Comparison of ENCODE assay signal across 25 mouse cellular contexts in the genomic region with DNA sequence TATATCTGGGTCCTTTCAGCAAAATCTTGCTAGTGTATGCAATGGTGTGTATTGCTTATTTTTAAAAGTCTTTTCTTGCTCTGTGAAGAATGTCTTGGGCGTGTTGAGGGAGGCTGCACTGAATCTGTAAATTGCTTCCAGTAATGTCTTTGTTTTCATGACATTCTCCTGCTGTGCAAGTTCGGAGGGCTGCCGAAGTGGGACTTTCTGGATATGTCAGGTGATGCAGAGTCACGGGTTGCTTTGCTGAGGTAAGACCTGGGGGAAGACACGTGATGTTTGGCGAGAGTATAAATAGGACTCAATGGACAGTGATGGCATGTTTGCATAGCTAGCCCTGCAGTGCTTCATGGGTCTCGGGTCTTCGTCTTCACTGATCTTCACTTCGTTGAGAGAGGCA.
DNase-seq lines count a peak whose midpoint lies in the region; ATAC-seq and TF ChIP-seq lines count a peak whose summit lies in the region.
"Had no signal": no experiment of that assay in that cellular context is flagged by ENCODE, and none has a peak within 500 bp of the region (broad histone marks: within the 10 kb centered on the region; RNA-seq: fewer than 3 reads in every experiment).

No protein-coding gene starts in this region.

- no peak for TF ChIP-seq RAD21 in CH12.LX (IDR thresholded peaks at IDR 0.05; ENCODE audit: low read depth, low read length)

- TF ChIP-seq EP300 in CH12.LX (IDR thresholded peaks at IDR 0.05; ENCODE audit: low read length): no peak

- H3K4me2 ChIP-seq in CH12.LX (ENCODE audit: insufficient read depth, low read depth, poor library complexity, severe bottlenecking): peak overlapping the region; percentile 41; the same call in 1 of the 2 replicates
- H3K4me2 ChIP-seq in heart, embryonic 12.5 days: no peak overlapping the region

- no peak for ATAC-seq in heart, embryonic 12.5 days (ENCODE audit: insufficient number of reproducible peaks, low FRiP score)
- ATAC-seq: activated CD4-positive, CD25-positive, alpha-beta regulatory T cell, adult 4 months; CD4-positive, CD25-positive, alpha-beta regulatory T cell, adult 4 months; Patski had no signal

- in situ Hi-C loops in CH12.LX (cut with MboI; ENCODE audit: low pct_ligation_motif_present, low pct_unique_long_range_greater_than_20kb, low sequenced_read_pairs): no loop called here

- DNase-seq in CH12.LX (ENCODE audit: extremely low read depth): no peak
- DNase-seq in ES-CJ7 (ENCODE audit: low read depth, low spot score): peak; percentile 45
- DNase-seq in R1 (ENCODE audit: low read depth, low spot score): peak; percentile 69
- DNase-seq in ZHBTc4 (ENCODE audit: low read depth, low spot score): peak; percentile 74
- DNase-seq in limb, embryonic 10.5 days (ENCODE audit: low spot score): no peak
- DNase-seq in left cerebral cortex, adult 11 months (ENCODE audit: low spot score): no peak
- DNase-seq in cerebellum, adult 8-10 months: no peak
- DNase-seq: adrenal gland, adult 2 months; adrenal gland, adult 8-10 months; adrenal gland, postnatal 10 days; adrenal gland, postnatal 14 days; adrenal gland, postnatal 25 days; adrenal gland, postnatal 36 days; B cell, adult 2 months; cerebellum, adult 11 months; cerebellum, adult 11-12 months; cerebellum, adult 18-20 months; cerebellum, adult 2 months; cerebellum, adult 9-10 months; cerebellum, adult 9-11 months had no signal

- no peak overlapping the region for H3K4me3 ChIP-seq in CH12.LX (replicated peaks in 1 of 3; ENCODE audit: low read depth in 2 of 3, low read length in 2 of 3, poor library complexity in 1 of 3)
- no peak overlapping the region for H3K4me3 ChIP-seq in limb, embryonic 10.5 days
- no peak overlapping the region for H3K4me3 ChIP-seq in heart, embryonic 12.5 days

- dilution Hi-C loops in CH12.LX (cut with MboI; ENCODE audit: extremely low pct_ligation_motif_present, extremely low pct_unique_long_range_greater_than_20kb, low sequenced_read_pairs): no loop called here

- no peak for TF ChIP-seq CTCF in CH12.LX (conservative IDR thresholded peaks at IDR 0.05 in 1 of 2, IDR thresholded peaks at IDR 0.05 in 1 of 2; ENCODE audit: low read depth in 2 of 2, low read length in 2 of 2)

- H3K9me3 ChIP-seq in CH12.LX (replicated peaks; ENCODE audit: low read length): no peaks in the 10 kb centered on the region
- H3K9me3 ChIP-seq in limb, embryonic 10.5 days (replicated peaks): no peaks in the 10 kb centered on the region
- no peaks in the 10 kb centered on the region; the same call in 1 of the 2 replicates for H3K9me3 ChIP-seq in heart, embryonic 12.5 days (replicated peaks)

- H3K79me2 ChIP-seq in CH12.LX (replicated peaks; ENCODE audit: control insufficient read depth, extremely low read depth, insufficient read depth, poor library complexity, severe bottlenecking): no peaks in the 10 kb centered on the region

- no peak for TF ChIP-seq POLR2A in CH12.LX (IDR thresholded peaks at IDR 0.05; ENCODE audit: low read depth, low read length)

- H3K9ac ChIP-seq in CH12.LX (ENCODE audit: insufficient read depth, low read depth): no peak overlapping the region
- H3K9ac ChIP-seq in heart, embryonic 12.5 days: no peak overlapping the region

- no peak overlapping the region for H3K27ac ChIP-seq in CH12.LX (ENCODE audit: insufficient read depth, low read depth)
- H3K27ac ChIP-seq in limb, embryonic 10.5 days: no peak overlapping the region
- no peak overlapping the region for H3K27ac ChIP-seq in heart, embryonic 12.5 days (ENCODE audit: poor library complexity, severe bottlenecking)

- WGBS in limb, embryonic 10.5 days: 93% methylated on average over 9 of the region's 9 CpGs
- 84% methylated on average over 9 of the region's 9 CpGs for WGBS in heart, embryonic 12.5 days

- H3K4me1 ChIP-seq in CH12.LX (ENCODE audit: control insufficient read depth in 1 of 2, insufficient read depth in 2 of 2): no peaks in the 10 kb centered on the region
- H3K4me1 ChIP-seq in limb, embryonic 10.5 days: no peaks in the 10 kb centered on the region
- no peaks in the 10 kb centered on the region; the same call in 1 of the 2 replicates for H3K4me1 ChIP-seq in heart, embryonic 12.5 days (replicated peaks)

- H3K36me3 ChIP-seq in CH12.LX (replicated peaks in 1 of 2; ENCODE audit: control insufficient read depth in 1 of 2, insufficient read depth in 1 of 2, low read length in 1 of 2): no peaks in the 10 kb centered on the region
- no peaks in the 10 kb centered on the region for H3K36me3 ChIP-seq in limb, embryonic 10.5 days
- no peaks in the 10 kb centered on the region for H3K36me3 ChIP-seq in heart, embryonic 12.5 days
- H3K36me3 ChIP-seq: G1E had no signal

- H3K27me3 ChIP-seq in CH12.LX (replicated peaks): no peaks in the 10 kb centered on the region
- H3K27me3 ChIP-seq in limb, embryonic 10.5 days (ENCODE audit: low read depth, poor library complexity, severe bottlenecking): no peaks in the 10 kb centered on the region
- no peaks in the 10 kb centered on the region for H3K27me3 ChIP-seq in heart, embryonic 12.5 days (replicated peaks)
- H3K27me3 ChIP-seq: Patski had no signal

TF ChIP-seq in CH12.LX, 34 proteins besides CTCF, POLR2A, EP300 and RAD21:
- TF ChIP-seq JUND (conservative IDR thresholded peaks at IDR 0.05; ENCODE audit: low read depth, low read length) (no peak), GABPA (IDR thresholded peaks at IDR 0.05; ENCODE audit: insufficient replicate concordance, low read depth, low read length) (no peak)
TF ChIP-seq in CH12.LX: peak in this region for 0.

Comparison
In these comparisons a context has a peak if more than half of its experiments do, and no peak if none do; other contexts are left out.
1. DNase-seq: peak in ES-CJ7 (single experiment), R1 (single experiment) and ZHBTc4 (single experiment); none in CH12.LX (single experiment), limb, embryonic 10.5 days (single experiment), left cerebral cortex, adult 11 months (single experiment) and cerebellum, adult 8-10 months (single experiment).